Mouse (Mus musculus) liver, embryonic 16.5 days (tissue): ENCODE data around the gene Sipa1. TPM values are rescaled to one million over a fixed set of nuclear protein-coding genes. Genes with fewer than 3 reads are reported as not detected.

ENCODE experiments used
- ATAC-seq: fragments of 200-750 bp; cut with Nextera tagmentation; 2 replicates; pipeline ENCODE4 v1.8.0; 2017; ENCODE audit warnings: low read depth, mild to moderate bottlenecking, moderate number of reproducible peaks, moderate library complexity
- H3K27ac ChIP-seq: fragments of 300-500 bp; sonication (generic); 2 replicates; pipeline ENCODE4 v1.5.1; 2014; ENCODE audit warnings: mild to moderate bottlenecking, low read length
- H3K27me3 ChIP-seq: fragments of 300-500 bp; sonication (generic); 2 replicates; pipeline ENCODE4 v1.6.1; 2014; ENCODE audit warnings: low read depth, low read length, mixed read lengths; ENCODE audit not compliant: control insufficient read depth, insufficient read depth
- H3K36me3 ChIP-seq: fragments of 300-500 bp; sonication (generic); 2 replicates; pipeline ENCODE4 v1.6.1; 2014; ENCODE audit warnings: mild to moderate bottlenecking; ENCODE audit not compliant: control insufficient read depth, insufficient read depth
- H3K4me1 ChIP-seq: fragments of 300-500 bp; sonication (generic); 2 replicates; pipeline ENCODE4 v1.6.1; 2014; ENCODE audit warnings: low read depth, low read length, mixed read lengths; ENCODE audit not compliant: control insufficient read depth
- H3K4me2 ChIP-seq: fragments of 300-500 bp; sonication (generic); 2 replicates; pipeline ENCODE4 v1.6.1; 2014; ENCODE audit warnings: low read depth, low read length, mixed read lengths
- H3K4me3 ChIP-seq: fragments of 300-500 bp; sonication (generic); 2 replicates; pipeline ENCODE4 v1.5.1; 2014; ENCODE audit warnings: low read depth, mild to moderate bottlenecking, low read length
- H3K9ac ChIP-seq: fragments of 300-500 bp; sonication (generic); 2 replicates; pipeline ENCODE4 v1.6.1; 2014; ENCODE audit warnings: low read depth, low read length
- H3K9me3 ChIP-seq: fragments of 300-500 bp; sonication (generic); replicated peaks from 2 replicates; pipeline ENCODE4 v1.6.1; 2016; ENCODE audit warnings: low read length; ENCODE audit not compliant: control insufficient read depth
- WGBS: fragments of 180-500 bp; shearing (Covaris S2); extraction: QIAGEN DNeasy Blood & Tissue Kit; methylation state at CpG from one replicate; pipeline ENCODE4 v1.1.7; 2014; ENCODE audit not compliant: insufficient replicate concordance; 5-methylcytosine and 5-hydroxymethylcytosine counted together
- polyA plus RNA-seq: library from polyadenylated mRNA; unstranded; fragments of >200 nt; fragmentation: Nextera tagmentation; extraction: Ambion mirVana; gene quantifications from 2 replicates; pipeline ENCODE4 v1.2.1, GENCODE M21; 2015

Sipa1 gene
- polyA plus RNA-seq, 1 experiment from 2014 or later = 22.3 TPM

GRCm38 (mm10) chr19:5668372-5668771 lies 4.9 kb upstream of the Sipa1 start:
- H3K4me1 ChIP-seq = peaks cover 34% of the 10 kb centered on the region
- no peaks in the 10 kb centered on the region for H3K9me3 ChIP-seq
- no peak overlapping the region for H3K4me3 ChIP-seq
- H3K27ac ChIP-seq = peak overlapping the region; percentile 43; the same call in 1 of the 2 replicates
- no peak overlapping the region for H3K4me2 ChIP-seq
- no peak overlapping the region for H3K9ac ChIP-seq
- peaks cover 36% of the 10 kb centered on the region for H3K36me3 ChIP-seq
- no peaks in the 10 kb centered on the region for H3K27me3 ChIP-seq
- WGBS = 80% methylated on average over 4 of the region's 4 CpGs
- no peak for ATAC-seq

GRCm38 (mm10) chr19:5666386-5666785 lies 2.9 kb upstream of the Sipa1 start:
- H3K9ac ChIP-seq = peak overlapping the region; percentile 89; the same call in 1 of the 2 replicates

GRCm38 (mm10) chr19:5665465-5665864 lies 2.0 kb upstream of the Sipa1 start:
- peaks cover 59% of the 10 kb centered on the region for H3K4me1 ChIP-seq
- peaks cover 18% of the 10 kb centered on the region for H3K36me3 ChIP-seq
- H3K9me3 ChIP-seq = no peaks in the 10 kb centered on the region
- H3K27me3 ChIP-seq = no peaks in the 10 kb centered on the region
- 19% methylated on average over 15 of the region's 15 CpGs for WGBS
- peak overlapping the region; percentile 96 for H3K4me2 ChIP-seq
- H3K9ac ChIP-seq = peak overlapping the region; percentile 89
- peak overlapping the region; percentile 98 for H3K27ac ChIP-seq
- H3K4me3 ChIP-seq = peak overlapping the region; percentile 84
- ATAC-seq = peak; percentile 87

More at GRCm38 (mm10) chr19:5666386-5666785, 2.9 kb upstream of the Sipa1 start:
- Histone ChIP-seq H3K4me1 (peaks cover 50% of the 10 kb centered on the region), H3K27ac (peak overlapping the region; percentile 98), H3K4me3 (peak overlapping the region; percentile 84; the same call in 1 of the 2 replicates), H3K4me2 (peak overlapping the region; percentile 96), H3K36me3 (peaks cover 22% of the 10 kb centered on the region), H3K9me3 (no peaks in the 10 kb centered on the region), H3K27me3 (no peaks in the 10 kb centered on the region)
- no peak for ATAC-seq
- 89% methylated on average over 18 of the region's 18 CpGs for WGBS

- Histone ChIP-seq H3K27me3 (no peaks in the 10 kb centered on the region), H3K9ac (peak overlapping the region; percentile 89), H3K4me1 (peaks cover 64% of the 10 kb centered on the region), H3K36me3 (peaks cover 18% of the 10 kb centered on the region), H3K4me3 (peak overlapping the region; percentile 84), H3K4me2 (peak overlapping the region; percentile 96), H3K27ac (peak overlapping the region; percentile 98), H3K9me3 (no peaks in the 10 kb centered on the region)
- no peak for ATAC-seq
- WGBS = 80% methylated on average over 10 of the region's 10 CpGs
Observed at GRCm38 (mm10) chr19:5664669-5665257, 1.3 kb upstream of the Sipa1 start.

- Histone ChIP-seq H3K9ac (peak overlapping the region; percentile 89), H3K4me3 (peak overlapping the region; percentile 84), H3K9me3 (no peaks in the 10 kb centered on the region), H3K4me1 (peaks cover 62% of the 10 kb centered on the region), H3K27ac (peak overlapping the region; percentile 98), H3K4me2 (peak overlapping the region; percentile 96), H3K36me3 (peaks cover 27% of the 10 kb centered on the region), H3K27me3 (no peaks in the 10 kb centered on the region)
- 42% methylated on average over 8 of the region's 8 CpGs for WGBS
- no peak for ATAC-seq
Observed at GRCm38 (mm10) chr19:5662310-5662709, 1.2 kb downstream of the Sipa1 start.

GRCm38 (mm10) chr19:5660942-5661751 lies 2.4 kb downstream of the Sipa1 start:
- H3K4me2 ChIP-seq = peak overlapping the region; percentile 96
- 25% methylated on average over 16 of the region's 16 CpGs for WGBS
- H3K4me1 ChIP-seq = peaks cover 54% of the 10 kb centered on the region
- peak overlapping the region; percentile 58 for H3K27ac ChIP-seq
- peaks cover 25% of the 10 kb centered on the region for H3K36me3 ChIP-seq
- no peaks in the 10 kb centered on the region for H3K27me3 ChIP-seq
- no peaks in the 10 kb centered on the region for H3K9me3 ChIP-seq
- ATAC-seq = no peak
- H3K4me3 ChIP-seq = peak overlapping the region; percentile 84
- H3K9ac ChIP-seq = peak overlapping the region; percentile 35

- Histone ChIP-seq H3K9me3 (no peaks in the 10 kb centered on the region), H3K4me3 (peak overlapping the region; percentile 26), H3K27me3 (no peaks in the 10 kb centered on the region), H3K36me3 (peaks cover 65% of the 10 kb centered on the region), H3K27ac (no peak overlapping the region), H3K4me2 (peak overlapping the region; percentile 53), H3K9ac (no peak overlapping the region), H3K4me1 (peaks cover 11% of the 10 kb centered on the region)
- no peak for ATAC-seq
- WGBS = 82% methylated on average over 43 of the region's 43 CpGs
Observed at GRCm38 (mm10) chr19:5654720-5655298, 8.7 kb downstream of the Sipa1 start.

- Histone ChIP-seq H3K9me3 (no peaks in the 10 kb centered on the region), H3K27me3 (no peaks in the 10 kb centered on the region), H3K36me3 (peaks cover 63% of the 10 kb centered on the region), H3K27ac (no peak overlapping the region), H3K4me1 (peaks cover 16% of the 10 kb centered on the region), H3K4me3 (peak overlapping the region; percentile 26), H3K9ac (no peak overlapping the region), H3K4me2 (peak overlapping the region; percentile 53)
- peak; percentile 56 for ATAC-seq
- 76% methylated on average over 62 of the region's 62 CpGs for WGBS
Observed at GRCm38 (mm10) chr19:5653969-5654719, 9.4 kb downstream of the Sipa1 start.
